Mouse (Mus musculus): ENCODE measurements around the gene Mcm10. TPM values are rescaled to one million over a fixed set of nuclear protein-coding genes. Genes with fewer than 3 reads are reported as not detected.

Gene Mcm10
- total RNA-seq (2021) = 1 to 10 TPM; 1.2 to 1.3 TPM

GRCm38 (mm10) chr2:5012491-5013324 is at the start of gene Mcm10:
Mcm10 (minus strand) TSS chr2:5012791.
- peak; percentile 87 to 96 for DNase-seq (ENCODE audit: low spot score in 2 of 2)
- intact Hi-C loops (cut with DNase I) = no loop called here

DNA sequence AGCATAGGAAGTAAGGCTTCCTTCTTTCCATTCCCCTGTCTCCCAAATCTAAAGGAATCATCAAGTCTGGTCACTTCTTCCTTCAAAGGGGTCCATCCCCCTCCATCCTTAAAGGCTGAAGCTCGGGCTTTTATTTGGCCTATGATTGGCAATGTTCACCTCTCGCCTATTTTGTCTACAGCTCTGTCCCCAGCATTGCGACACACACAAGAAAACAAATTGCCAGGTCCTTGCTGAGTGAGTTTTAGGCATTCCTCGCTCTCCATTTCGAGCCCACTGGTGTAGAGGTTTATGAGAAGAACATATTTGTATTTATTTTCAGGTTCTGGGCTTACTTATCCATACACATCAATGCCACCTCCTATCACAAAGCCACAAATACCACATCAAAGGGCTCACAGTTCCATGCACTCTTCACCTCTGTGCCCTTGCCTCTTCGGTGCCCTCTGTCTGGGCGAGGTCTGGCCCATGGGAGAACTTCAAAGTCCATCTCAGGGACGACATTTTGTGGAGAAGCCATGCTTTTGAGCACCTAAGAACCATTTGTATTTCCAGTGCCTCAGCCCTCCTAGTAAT is 48.6 kb upstream of the Mcm10 start:
- intact Hi-C loops (cut with DNase I) = loop anchor here (5.0 kb wide), 1 partner anchor 144 kb away; the partner anchor contains the start of gene Phyh
- no peak for DNase-seq (ENCODE audit: low spot score in 2 of 2)

GRCm38 (mm10) chr2:5059997-5060396 is 47.4 kb upstream of the Mcm10 start:
- no peak for DNase-seq (ENCODE audit: low spot score in 2 of 2)
- intact Hi-C loops (cut with DNase I) = loop anchor here (5.0 kb wide), 1 partner anchor 143 kb away; the partner anchor contains the start of gene Phyh

- DNase-seq (ENCODE audit: low spot score in 2 of 2) = no peak
- intact Hi-C loops (cut with DNase I) = no loop called here
These were observed 45.8 kb upstream of the Mcm10 start for GRCm38 (mm10) chr2:5058436-5058835.

- intact Hi-C loops (cut with DNase I) = no loop called here
- no peak for DNase-seq (ENCODE audit: low spot score in 2 of 2)
These were observed 38.0 kb upstream of the Mcm10 start for GRCm38 (mm10) chr2:5050562-5050961.

- no peak for DNase-seq (ENCODE audit: low spot score in 2 of 2)
- intact Hi-C loops (cut with DNase I) = no loop called here
These were observed 34.4 kb upstream of the Mcm10 start for GRCm38 (mm10) chr2:5047016-5047415.

DNA sequence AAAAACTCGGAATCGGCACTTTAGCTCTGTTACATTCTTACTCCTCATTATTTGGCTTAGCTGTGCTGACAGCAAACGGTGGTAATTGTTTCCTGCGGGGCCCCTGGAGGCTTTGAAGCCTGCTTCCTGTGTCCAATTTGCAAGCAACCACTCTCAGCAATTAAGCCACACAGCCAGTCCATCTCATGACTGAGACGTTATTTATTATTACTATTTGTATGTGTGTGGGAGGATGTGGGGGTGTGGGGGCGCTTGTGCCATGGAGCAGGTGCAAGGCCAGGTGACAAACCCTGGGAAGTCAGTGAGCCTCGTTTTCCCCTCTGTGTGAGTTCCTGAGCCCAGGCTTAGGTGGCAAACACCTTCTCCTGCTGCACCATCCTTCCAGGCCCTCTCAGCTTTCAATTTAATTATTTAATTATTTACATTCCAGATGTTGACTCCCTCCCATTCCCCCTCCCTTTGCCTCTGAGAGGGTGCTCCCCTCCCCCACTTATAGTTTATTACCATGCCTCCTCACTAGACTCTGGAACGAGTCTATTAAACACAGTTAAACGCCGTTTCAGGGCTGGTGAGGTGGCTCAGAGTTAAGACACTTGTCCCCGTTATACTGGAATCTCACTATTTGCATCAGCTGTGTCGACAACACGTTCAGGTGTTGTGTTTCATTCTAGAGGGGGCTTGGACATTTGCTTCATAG is 32.8 kb upstream of the Mcm10 start:
- no peak for DNase-seq (ENCODE audit: low spot score in 2 of 2)
- intact Hi-C loops (cut with DNase I) = no loop called here

DNA sequence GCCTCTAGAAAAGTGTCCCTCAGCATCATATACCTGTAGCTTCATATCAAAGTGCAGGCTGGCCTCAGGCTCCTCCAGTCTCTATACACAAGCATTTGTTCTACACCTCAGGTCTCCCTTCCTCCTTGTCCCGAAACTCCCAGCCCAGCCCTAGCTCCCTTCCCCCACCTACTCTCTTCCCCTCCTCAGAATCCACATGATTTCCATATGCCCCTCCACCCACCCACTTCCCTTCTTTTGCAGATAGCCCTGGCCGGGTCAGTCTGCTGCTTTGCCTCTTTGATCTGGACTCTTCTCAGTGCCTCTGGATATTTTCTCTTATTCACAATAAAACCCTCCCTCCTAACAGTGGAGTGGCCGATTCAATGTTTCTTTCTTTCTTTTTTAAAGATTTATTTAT is 31.7 kb upstream of the Mcm10 start:
- DNase-seq (ENCODE audit: low spot score in 2 of 2) = no peak
- intact Hi-C loops (cut with DNase I) = no loop called here

DNA sequence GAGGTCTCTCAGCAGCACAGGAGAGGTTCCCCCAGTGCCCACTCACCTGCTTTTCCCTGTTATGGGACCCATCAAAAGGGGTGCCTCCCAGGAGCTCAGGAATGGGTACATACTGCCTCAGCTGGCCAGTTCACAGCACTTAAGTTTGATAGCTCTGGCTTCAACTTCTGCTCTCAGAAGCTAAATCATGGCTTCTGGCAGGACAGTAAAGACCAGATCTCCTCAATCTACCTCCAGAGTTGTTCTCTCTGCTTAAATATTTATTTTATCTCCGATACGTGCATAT is 30.8 kb upstream of the Mcm10 start:
- intact Hi-C loops (cut with DNase I) = no loop called here
- no peak for DNase-seq (ENCODE audit: low spot score in 2 of 2)

DNA sequence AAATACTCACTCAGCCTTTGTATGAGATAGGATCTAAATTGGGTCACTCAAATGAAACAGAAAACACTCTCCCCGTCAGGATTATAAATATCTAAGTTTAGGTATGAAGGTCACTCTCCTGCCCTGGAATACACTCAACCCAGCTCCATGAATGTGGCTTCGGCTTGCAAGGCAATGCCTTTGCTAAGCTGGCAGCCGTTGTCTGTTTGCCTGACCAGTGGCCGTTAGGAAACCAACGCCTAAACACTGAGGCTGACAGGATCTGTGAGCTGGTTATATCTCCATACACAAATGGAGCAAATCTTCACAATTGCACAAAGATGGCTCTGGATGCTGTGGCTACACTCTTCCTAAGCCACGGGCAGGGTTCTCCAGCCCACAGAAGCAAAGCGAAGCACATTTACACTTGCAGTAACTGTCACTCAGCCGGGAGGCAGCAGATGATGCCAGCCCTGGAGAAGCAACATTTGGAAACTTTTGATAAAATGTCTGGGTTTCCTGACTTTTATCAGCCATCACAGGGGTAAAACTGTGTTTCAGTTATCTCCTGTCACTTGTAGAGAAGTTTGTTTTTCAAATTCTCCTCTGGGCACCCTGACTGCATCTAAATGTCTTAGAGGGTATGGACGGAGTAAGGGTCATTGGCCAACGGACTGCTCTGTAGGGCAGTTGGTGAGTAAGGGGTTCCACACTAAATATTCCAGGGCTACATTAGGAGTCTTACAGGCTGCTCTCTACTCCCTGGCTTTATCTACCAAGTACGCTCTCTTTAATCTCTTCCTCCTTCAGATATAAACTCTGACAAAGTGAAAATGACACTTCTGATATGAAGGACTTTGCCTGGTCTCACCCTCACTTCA is 30.3 kb upstream of the Mcm10 start:
- intact Hi-C loops (cut with DNase I) = no loop called here

GRCm38 (mm10) chr2:5041854-5042253 is 29.3 kb upstream of the Mcm10 start:
- no peak for DNase-seq (ENCODE audit: low spot score in 2 of 2)
- intact Hi-C loops (cut with DNase I) = no loop called here

More for the DNA sequence above, 30.3 kb upstream of the Mcm10 start:
- no peak for DNase-seq (ENCODE audit: low spot score in 2 of 2)

DNA sequence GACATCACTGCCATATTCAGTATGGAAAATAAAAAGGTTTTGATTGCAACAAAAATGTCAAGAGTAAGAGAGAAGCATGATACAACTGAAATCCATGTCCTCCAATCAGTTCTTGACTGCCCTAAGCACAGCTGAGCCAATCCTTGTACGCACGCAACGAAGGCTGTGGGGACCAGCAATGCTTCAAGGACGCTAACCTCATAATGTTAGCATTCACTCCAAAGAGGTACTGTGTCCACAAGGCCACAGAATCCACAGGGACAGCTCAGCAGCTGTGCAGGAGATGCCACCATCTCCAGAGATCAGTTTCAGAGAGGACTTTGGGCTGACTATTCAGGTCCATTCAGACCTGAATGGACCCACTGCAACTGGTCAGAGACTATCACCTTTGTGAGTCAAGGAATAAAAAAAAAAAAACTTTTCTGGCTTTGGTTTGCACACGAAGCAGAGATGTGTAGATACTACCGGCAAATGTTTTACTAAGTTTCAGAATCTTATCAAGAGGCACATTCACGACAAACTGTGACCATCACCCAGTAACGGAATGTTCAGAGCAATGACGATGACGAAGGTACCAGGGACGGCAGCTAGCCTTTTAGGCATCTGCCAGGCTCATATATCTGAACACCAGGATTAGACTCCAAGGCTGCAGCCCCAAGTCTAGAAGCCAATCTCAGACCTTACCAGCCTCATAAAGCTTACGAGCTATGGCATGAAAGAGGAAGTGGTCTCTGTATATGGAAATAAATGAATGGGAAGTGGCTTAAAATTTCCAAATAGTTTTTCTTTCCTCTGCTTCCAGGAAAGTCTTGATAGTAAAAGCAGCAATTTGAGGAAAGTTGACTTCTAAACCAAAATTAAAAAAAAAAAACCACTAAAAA is 27.9 kb upstream of the Mcm10 start:
- intact Hi-C loops (cut with DNase I) = no loop called here
- no peak for DNase-seq (ENCODE audit: low spot score in 2 of 2)

- no peak for DNase-seq (ENCODE audit: low spot score in 2 of 2)
- intact Hi-C loops (cut with DNase I) = no loop called here
These were observed 27.0 kb upstream of the Mcm10 start for GRCm38 (mm10) chr2:5039350-5040170.

- intact Hi-C loops (cut with DNase I) = no loop called here
- DNase-seq (ENCODE audit: low spot score in 2 of 2) = no peak
These were observed 25.7 kb upstream of the Mcm10 start for GRCm38 (mm10) chr2:5038320-5038719.

- DNase-seq (ENCODE audit: low spot score in 2 of 2) = no peak
- intact Hi-C loops (cut with DNase I) = no loop called here
These were observed 24.8 kb upstream of the Mcm10 start for GRCm38 (mm10) chr2:5037390-5037789.

DNA sequence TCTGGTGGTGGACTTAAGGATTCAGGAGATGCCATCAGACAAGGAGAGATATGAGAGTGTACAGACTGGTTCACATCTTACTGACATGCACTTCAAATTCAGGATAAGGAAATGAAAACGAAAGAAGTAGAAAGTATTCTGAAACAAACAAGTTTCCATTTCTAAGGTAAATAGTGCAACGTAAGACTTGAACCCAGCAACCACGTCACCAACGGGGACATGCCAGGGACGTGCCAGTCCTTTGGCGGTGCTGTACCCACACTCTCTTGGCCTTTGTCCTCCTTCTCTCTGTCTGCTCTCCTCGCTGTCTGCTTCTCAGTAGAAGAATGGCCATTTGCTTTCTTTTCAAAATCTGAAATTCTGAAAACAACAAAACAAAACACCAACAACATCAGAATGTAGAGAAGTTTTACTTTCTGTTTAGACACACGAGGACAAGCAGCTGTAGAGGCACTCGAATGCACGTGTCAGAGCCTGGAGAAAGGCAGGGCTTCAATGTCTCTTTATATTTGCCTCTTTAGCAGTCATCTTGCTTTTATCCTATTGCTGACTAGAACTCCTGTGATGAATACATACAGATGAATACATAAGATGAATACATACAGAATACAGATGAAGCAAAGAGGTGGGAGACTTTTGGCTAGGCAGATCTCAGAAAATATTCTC is 24.0 kb upstream of the Mcm10 start:
- no peak for DNase-seq (ENCODE audit: low spot score in 2 of 2)
- intact Hi-C loops (cut with DNase I) = no loop called here

DNA sequence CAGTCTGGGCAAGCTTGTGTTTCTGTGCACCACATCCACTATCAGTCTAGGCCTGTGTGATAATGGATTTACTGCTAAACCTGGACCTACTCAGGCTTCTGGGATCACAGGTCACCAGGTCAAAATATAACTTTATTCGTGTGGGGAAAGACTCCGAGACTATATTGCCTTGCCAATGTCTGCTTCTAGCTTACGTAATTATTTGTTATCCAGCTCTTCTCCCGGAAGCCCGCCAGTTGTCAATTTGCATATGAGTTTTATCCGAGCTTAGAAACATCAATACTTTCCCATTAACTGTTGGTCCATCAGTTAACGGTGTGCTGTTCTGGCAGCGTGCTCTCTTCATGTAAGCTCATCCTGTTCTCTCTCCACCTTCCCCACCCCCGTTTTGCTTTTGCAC is 22.6 kb upstream of the Mcm10 start:
- intact Hi-C loops (cut with DNase I) = no loop called here
- no peak for DNase-seq (ENCODE audit: low spot score in 2 of 2)

GRCm38 (mm10) chr2:5034801-5035200 is 22.2 kb upstream of the Mcm10 start:
- intact Hi-C loops (cut with DNase I) = loop anchor here (5.0 kb wide), 1 partner anchor 42 kb away; no protein-coding TSS in a partner anchor
- DNase-seq (ENCODE audit: low spot score in 2 of 2) = no peak
